Mouse (Mus musculus) urinary bladder, postnatal 36 days (tissue): ENCODE measurements around the gene Dcst1.

Source experiments
- DNase-seq, 2 experiments: peaks; one replicate each; pipeline ENCODE4 v3.0.0; 2022; ENCODE audit warnings: low spot score in 2 of 2, mixed read lengths in 1 of 2

The Dcst1 gene

GRCm38 (mm10) chr3:89388901-89389740 lies 24.1 kb upstream of the Dcst1 start:
- no peak for DNase-seq

GRCm38 (mm10) chr3:89388134-89388881 lies 23.3 kb upstream of the Dcst1 start:
- DNase-seq, result peak in 1 of 2 experiments; percentile 68

GRCm38 (mm10) chr3:89387632-89388031 lies 22.6 kb upstream of the Dcst1 start:
- peak in 1 of 2 experiments; percentile 59 for DNase-seq

- DNase-seq, result no peak
Measured at GRCm38 (mm10) chr3:89386438-89387420, 21.7 kb upstream of the Dcst1 start.

- DNase-seq, result no peak
Measured at GRCm38 (mm10) chr3:89385451-89385850, 20.4 kb upstream of the Dcst1 start.

- peak in 1 of 2 experiments; percentile 77 for DNase-seq
Measured at GRCm38 (mm10) chr3:89384331-89385076, 19.5 kb upstream of the Dcst1 start.

- DNase-seq, result no peak
Measured at GRCm38 (mm10) chr3:89383651-89384255, 18.7 kb upstream of the Dcst1 start.

- DNase-seq, result no peak
Measured at GRCm38 (mm10) chr3:89382950-89383349, 17.9 kb upstream of the Dcst1 start.

GRCm38 (mm10) chr3:89382033-89382882 lies 17.2 kb upstream of the Dcst1 start:
- no peak for DNase-seq

- DNase-seq, result no peak
Measured at GRCm38 (mm10) chr3:89381233-89381632, 16.2 kb upstream of the Dcst1 start.

- no peak for DNase-seq
Measured at GRCm38 (mm10) chr3:89380711-89381110, 15.7 kb upstream of the Dcst1 start.

- no peak for DNase-seq
Measured at GRCm38 (mm10) chr3:89380291-89380690, 15.2 kb upstream of the Dcst1 start.

- peak in 1 of 2 experiments; percentile 48 for DNase-seq
Measured at GRCm38 (mm10) chr3:89379388-89380131, 14.5 kb upstream of the Dcst1 start.

- peak; percentile 79 to 87 for DNase-seq
Measured at GRCm38 (mm10) chr3:89378394-89379067, 13.5 kb upstream of the Dcst1 start.

- DNase-seq, result no peak
Measured at GRCm38 (mm10) chr3:89377831-89378230, 12.8 kb upstream of the Dcst1 start.

GRCm38 (mm10) chr3:89373581-89374231 lies 8.7 kb upstream of the Dcst1 start:
- no peak for DNase-seq

- DNase-seq, result no peak
Measured at GRCm38 (mm10) chr3:89367338-89367737, 2.3 kb upstream of the Dcst1 start.
